Mouse (Mus musculus) heart, adult 2 months (tissue): Measurements from ENCODE around the gene Ifrd2.
A peak's percentile ranks its signal among the peaks of the same experiment; 100 is the strongest.

Experiments
- CTCF ChIP-seq: fragments of 200-600 bp; IDR thresholded peaks from 2 replicates; pipeline ENCODE4 v1.8.1; 2022; ENCODE audit warnings: antibody characterized with exemption, mild to moderate bottlenecking, moderate library complexity
- EP300 ChIP-seq: fragments of 200-500 bp; IDR thresholded peaks from 2 replicates; pipeline ENCODE4 v1.6.1; 2011; ENCODE audit warnings: low read depth, low read length, control low read depth; ENCODE audit not compliant: insufficient read depth
- POLR2A ChIP-seq: fragments of 200-500 bp; IDR thresholded peaks from 2 replicates; pipeline ENCODE4 v1.6.1; 2011; ENCODE audit warnings: mild to moderate bottlenecking, low read depth, low read length, control low read depth; ENCODE audit not compliant: insufficient read depth

- TF ChIP-seq CTCF (no peak), EP300 (no peak), POLR2A (peak; percentile 30; the same call in 1 of the 2 replicates)
Observed at GRCm38 (mm10) chr9:107570845-107571244, 16.6 kb upstream of the Ifrd2 start.
